Mouse (Mus musculus): ENCODE measurements around the gene Naglu. TPM values are rescaled to one million over a fixed set of nuclear protein-coding genes. Genes with fewer than 3 reads are reported as not detected.
"Not testable (repeated sequence)": the region's sequence is repeated elsewhere in the genome, so short reads cannot be mapped to it uniquely, and the experiment has no call there.

The Naglu gene
- total RNA-seq, 4 experiments from 2014 or later: 7.3 to 10.1 (median 7.8) TPM

- DNase-seq (ENCODE audit: low spot score): not testable (repeated sequence)
Measured at GRCm38 (mm10) chr11:101124494-101124893, 54.7 kb downstream of the Naglu start.

DNA sequence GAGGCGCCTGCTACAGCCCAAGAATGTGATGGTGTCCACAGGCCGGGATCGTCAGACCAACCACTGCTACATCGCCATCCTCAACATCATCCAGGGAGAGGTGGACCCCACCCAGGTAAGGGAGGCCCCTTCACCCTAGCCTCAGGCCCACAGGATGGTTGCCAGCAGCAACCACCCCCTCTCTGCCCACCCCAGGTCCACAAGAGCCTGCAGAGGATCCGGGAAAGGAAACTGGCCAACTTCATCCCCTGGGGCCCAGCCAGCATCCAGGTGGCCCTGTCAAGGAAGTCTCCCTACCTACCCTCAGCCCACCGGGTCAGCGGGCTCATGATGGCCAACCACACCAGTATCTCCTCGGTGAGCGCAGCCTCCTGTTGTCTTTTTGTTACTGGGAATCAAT, 55.2 kb downstream of the Naglu start:
- DNase-seq (ENCODE audit: low spot score): not testable (repeated sequence)

DNA sequence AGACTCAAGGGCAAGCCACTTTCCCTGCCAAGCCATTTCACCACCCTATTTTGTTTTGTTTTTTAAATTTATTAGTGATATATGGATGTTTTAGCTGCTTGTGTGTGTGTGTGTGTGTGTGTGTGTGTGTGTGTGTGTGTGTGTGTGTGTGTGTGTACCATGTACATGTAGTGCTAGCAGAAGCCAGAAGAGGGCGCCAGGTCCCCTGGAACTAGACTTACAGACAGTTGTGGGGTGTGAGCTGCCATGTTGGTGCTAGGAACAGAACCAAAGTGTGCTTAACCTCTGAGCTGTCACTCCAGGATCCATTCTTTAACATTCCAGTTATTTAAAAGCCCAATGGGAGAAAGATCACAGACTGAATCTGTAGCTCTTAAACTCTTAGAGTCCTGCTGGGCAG, 57.3 kb downstream of the Naglu start:
- no peak for DNase-seq (ENCODE audit: low spot score)

Small RNA genes within 50 kb of the gene (microRNA-seq; reads per million reads assigned to microRNA genes)
- gene Mir6928: not detected

Other genes starting within 250 kb of the Naglu start
- gene Stat5b, start 219.3 kb upstream of the Naglu start, total RNA-seq (2022): 10 to 100 TPM; 57.2 to 64.8 (median 62.7) TPM
- gene Stat5a, start 210.7 kb upstream of the Naglu start, total RNA-seq (2022): 10 to 100 TPM; 16.5 to 26.5 (median 21.6) TPM
- 100 to 1,000 TPM in 1 of 4 experiments, 10 to 100 TPM in 3; 76.6 to 108 (median 91.0) TPM for gene Stat3, start 130.5 kb upstream of the Naglu start, total RNA-seq (2022)
- gene Cavin1, start 99.1 kb upstream of the Naglu start, total RNA-seq (2022): 100 to 1,000 TPM; 190 to 247 (median 212) TPM
- gene Atp6v0a1, start 60.6 kb upstream of the Naglu start, total RNA-seq (2022): 100 to 1,000 TPM in 1 of 4 experiments, 10 to 100 TPM in 3; 85.0 to 100 (median 88.9) TPM
- gene Hsd17b1, start 8.4 kb downstream of the Naglu start, total RNA-seq (2022): 1 to 10 TPM in 1 of 4 experiments, under 1 TPM in 3; 0.22 to 1.5 (median 0.52) TPM
- gene Coasy, start 12.6 kb downstream of the Naglu start, total RNA-seq (2022): 10 to 100 TPM; 14.5 to 21.0 (median 17.6) TPM
- gene Mlx, start 17.3 kb downstream of the Naglu start, total RNA-seq (2022): 10 to 100 TPM; 15.5 to 24.4 (median 20.0) TPM
- gene Psmc3ip, start 25.4 kb downstream of the Naglu start, total RNA-seq (2022): 1 to 10 TPM; 2.3 to 3.1 (median 2.8) TPM
- 10 to 100 TPM; 26.5 to 31.2 (median 29.0) TPM for gene Retreg3, start 49.9 kb downstream of the Naglu start, total RNA-seq (2022)
- gene Tubg1, start 49.9 kb downstream of the Naglu start, total RNA-seq (2022): 10 to 100 TPM; 23.2 to 27.3 (median 25.4) TPM
- gene Tubg2, start 85.9 kb downstream of the Naglu start, total RNA-seq (2022): 1 to 10 TPM; 2.7 to 4.9 (median 3.0) TPM
- gene Cntnap1, start 100.5 kb downstream of the Naglu start, total RNA-seq (2022): 1 to 10 TPM; 1.1 to 2.9 (median 1.5) TPM
- gene Plekhh3, start 101.3 kb downstream of the Naglu start, total RNA-seq (2022): 10 to 100 TPM; 23.4 to 29.9 (median 28.1) TPM
- gene Ccr10, start 105.4 kb downstream of the Naglu start, total RNA-seq (2022): under 1 TPM in 2 of 4 experiments, not detected in 2; 0.14 to 0.19 TPM
- gene Ezh1, start 156.5 kb downstream of the Naglu start, total RNA-seq (2022): 10 to 100 TPM; 28.6 to 37.3 (median 31.7) TPM
- gene Ramp2, start 176.0 kb downstream of the Naglu start, total RNA-seq (2022): 10 to 100 TPM; 60.8 to 93.6 (median 83.9) TPM
- gene Vps25, start 183.7 kb downstream of the Naglu start, total RNA-seq (2022): 100 to 1,000 TPM in 3 of 4 experiments, 10 to 100 TPM in 1; 88.4 to 109 (median 104) TPM
- 10 to 100 TPM in 3 of 4 experiments, 1 to 10 TPM in 1; 7.6 to 16.6 (median 14.2) TPM for gene Wnk4, start 190.6 kb downstream of the Naglu start, total RNA-seq (2022)
- gene Cntd1, start 209.0 kb downstream of the Naglu start, total RNA-seq (2022): under 1 TPM in 3 of 4 experiments, not detected in 1; 0.14 to 0.29 (median 0.22) TPM
- gene Coa3, start 209.1 kb downstream of the Naglu start, total RNA-seq (2022): 100 to 1,000 TPM in 2 of 4 experiments, 10 to 100 TPM in 2; 93.0 to 105 (median 98.0) TPM
- 100 to 1,000 TPM in 2 of 4 experiments, 10 to 100 TPM in 2; 78.6 to 116 (median 100) TPM for gene Becn1, start 232.3 kb downstream of the Naglu start, total RNA-seq (2022)
- 10 to 100 TPM; 66.4 to 85.0 (median 73.6) TPM for gene Psme3, start 246.2 kb downstream of the Naglu start, total RNA-seq (2022)